Comparison of ENCODE assay signal across 8 mouse cellular contexts in genomic region chr9:95405946-95406570, GRCm38 (mm10). TPM values are rescaled to one million over a fixed set of nuclear protein-coding genes. Genes with fewer than 3 reads are reported as not detected.
A peak's percentile ranks its signal among the peaks of the same experiment; 100 is the strongest.
DNase-seq lines count a peak whose midpoint lies in the region; ATAC-seq and TF ChIP-seq lines count a peak whose summit lies in the region.

No protein-coding gene starts in this region.

- peak; percentile 42 for DNase-seq in right cerebral cortex, postnatal 25 days
- no peak for DNase-seq in right cerebral cortex, postnatal 10 days (ENCODE audit: low spot score in 2 of 2)
- no peak for DNase-seq in forebrain, postnatal 0 days
- DNase-seq in liver, embryonic 13.5 days = no peak
- no peak for DNase-seq in Muller cell, postnatal 12 days (ENCODE audit: inconsistent ontology term)

- no peaks in the 10 kb centered on the region for H3K9me3 ChIP-seq in forebrain, postnatal 0 days (ENCODE audit: low read length)
- H3K9me3 ChIP-seq in hindbrain, embryonic 15.5 days = no peaks in the 10 kb centered on the region
- no peaks in the 10 kb centered on the region for H3K9me3 ChIP-seq in liver, embryonic 13.5 days (replicated peaks)

- H3K4me3 ChIP-seq in brown adipose tissue, adult 24 weeks (ENCODE audit: insufficient read depth, low read depth, low read length) = peak overlapping the region; percentile 58
- peak overlapping the region; percentile 79 for H3K4me3 ChIP-seq in forebrain, postnatal 0 days (ENCODE audit: low read depth, low read length)
- peak overlapping the region; percentile 64 for H3K4me3 ChIP-seq in hindbrain, embryonic 15.5 days
- H3K4me3 ChIP-seq in liver, embryonic 13.5 days (replicated peaks) = peak overlapping the region; percentile 53
- H3K4me3 ChIP-seq in olfactory bulb, adult 2 months (ENCODE audit: insufficient read depth, low read depth, low read length) = peak overlapping the region; percentile 86

- H3K4me1 ChIP-seq in brown adipose tissue, adult 24 weeks (ENCODE audit: control insufficient read depth, insufficient read depth, insufficient read length, low read length) = no peaks in the 10 kb centered on the region
- H3K4me1 ChIP-seq in forebrain, postnatal 0 days (ENCODE audit: insufficient read depth) = peaks cover 6% of the 10 kb centered on the region; the same call in 1 of the 2 replicates
- H3K4me1 ChIP-seq in hindbrain, embryonic 15.5 days (replicated peaks) = peaks cover 33% of the 10 kb centered on the region
- H3K4me1 ChIP-seq in liver, embryonic 13.5 days (replicated peaks) = peaks cover 10% of the 10 kb centered on the region; the same call in 1 of the 2 replicates
- H3K4me1 ChIP-seq in olfactory bulb, adult 2 months (ENCODE audit: control insufficient read depth, insufficient read depth, low read length) = peaks cover 21% of the 10 kb centered on the region

- H3K27me3 ChIP-seq in forebrain, postnatal 0 days (ENCODE audit: insufficient read depth, low read length) = no peaks in the 10 kb centered on the region
- H3K27me3 ChIP-seq in hindbrain, embryonic 15.5 days = peaks cover 8% of the 10 kb centered on the region; the same call in 1 of the 2 replicates
- H3K27me3 ChIP-seq in liver, embryonic 13.5 days = peaks cover 71% of the 10 kb centered on the region

- H3K27ac ChIP-seq in brown adipose tissue, adult 24 weeks (replicated peaks; ENCODE audit: low read depth, low read length) = no peak overlapping the region
- H3K27ac ChIP-seq in forebrain, postnatal 0 days (ENCODE audit: low read depth, low read length) = peak overlapping the region; percentile 88
- H3K27ac ChIP-seq in hindbrain, embryonic 15.5 days (replicated peaks) = peak overlapping the region; percentile 77
- H3K27ac ChIP-seq in liver, embryonic 13.5 days = no peak overlapping the region
- H3K27ac ChIP-seq in olfactory bulb, adult 2 months (ENCODE audit: insufficient read depth, low read depth, low read length) = peak overlapping the region; percentile 61

- peak overlapping the region; percentile 94 for H3K4me2 ChIP-seq in forebrain, postnatal 0 days (ENCODE audit: low read depth)
- H3K4me2 ChIP-seq in hindbrain, embryonic 15.5 days = peak overlapping the region; percentile 98
- peak overlapping the region; percentile 70 for H3K4me2 ChIP-seq in liver, embryonic 13.5 days

- no peaks in the 10 kb centered on the region; the same call in 1 of the 2 replicates for H3K36me3 ChIP-seq in forebrain, postnatal 0 days (ENCODE audit: insufficient read depth)
- no peaks in the 10 kb centered on the region for H3K36me3 ChIP-seq in hindbrain, embryonic 15.5 days
- H3K36me3 ChIP-seq in liver, embryonic 13.5 days = no peaks in the 10 kb centered on the region

- TF ChIP-seq POLR2A in olfactory bulb, adult 2 months (IDR thresholded peaks at IDR 0.05; ENCODE audit: insufficient read depth, low read depth, low read length) = no peak

- peak; percentile 23 for ATAC-seq in forebrain, postnatal 0 days
- ATAC-seq in hindbrain, embryonic 15.5 days (ENCODE audit: low FRiP score, low read depth) = peak; percentile 47
- peak; percentile 54; the same call in 1 of the 2 replicates for ATAC-seq in liver, embryonic 13.5 days (ENCODE audit: low read depth)

- under 1% methylated on average over 68 of the region's 72 CpGs for WGBS in forebrain, postnatal 0 days
- under 1% methylated on average over 59 of the region's 72 CpGs for WGBS in hindbrain, embryonic 15.5 days
- WGBS in liver, embryonic 13.5 days (ENCODE audit: insufficient replicate concordance) = under 1% methylated on average over 71 of the region's 72 CpGs
- WGBS in olfactory bulb, adult 2 months = 2% methylated on average over 69 of the region's 72 CpGs

- H3K9ac ChIP-seq in forebrain, postnatal 0 days = peak overlapping the region; percentile 85
- H3K9ac ChIP-seq in hindbrain, embryonic 15.5 days = peak overlapping the region; percentile 64
- H3K9ac ChIP-seq in liver, embryonic 13.5 days = 0 out of 2 replicates have a peak overlapping the region, but pooled peaks have one; percentile 26

- TF ChIP-seq CTCF in forebrain, postnatal 0 days (IDR thresholded peaks at IDR 0.05; ENCODE audit: low read depth) = no peak
- no peak for TF ChIP-seq CTCF in olfactory bulb, adult 2 months (IDR thresholded peaks at IDR 0.05; ENCODE audit: insufficient read depth, low read depth, low read length)

RNA-seq across cellular contexts. Expression of gene Chst2, which starts 0.5 kb away (rescaled TPM):
- polyA plus RNA-seq in brown adipose tissue, adult 24 weeks (2012; ENCODE audit: insufficient read depth, insufficient read length, missing spikeins) = 0.54 TPM in 1 of 2 replicates, not detected in the other
- 58.6 and 68.2 TPM in 2 replicates for total RNA-seq in forebrain, postnatal 0 days (2014; rRNA removed)
- polyA plus RNA-seq in forebrain, postnatal 0 days (2015; fragmentation: Nextera tagmentation; extraction: Ambion mirVana) = 17.9 and 35.9 TPM in 2 replicates
- 16.1 and 17.8 TPM in 2 replicates for polyA plus RNA-seq in hindbrain, embryonic 15.5 days (2015; fragmentation: Nextera tagmentation; extraction: Ambion mirVana)
- 0.39 and 0.42 TPM in 2 replicates for polyA plus RNA-seq in liver, embryonic 13.5 days (2015; fragmentation: Nextera tagmentation; extraction: Ambion mirVana)
- not detected in 2 replicates for polyA plus RNA-seq in olfactory bulb, adult 2 months (2012; ENCODE audit: insufficient read depth, insufficient read length, low replicate concordance, missing spikeins)

Comparison
In these comparisons a context has a peak if more than half of its experiments do, and no peak if none do; other contexts are left out.
1. H3K27ac ChIP-seq: peak in forebrain, postnatal 0 days (single experiment), hindbrain, embryonic 15.5 days (single experiment) and olfactory bulb, adult 2 months (single experiment); none in brown adipose tissue, adult 24 weeks (single experiment) and liver, embryonic 13.5 days (single experiment).
2. H3K9ac ChIP-seq: peak in every context shown above with its lines; median percentile 85 in forebrain, postnatal 0 days; 64 in hindbrain, embryonic 15.5 days; 26 in liver, embryonic 13.5 days.
3. RNA of gene Chst2, which starts 0.5 kb away (polyA plus RNA-seq): 17.9 to 35.9 TPM in forebrain, postnatal 0 days, not detected in olfactory bulb, adult 2 months and 16.1 to 17.8 TPM in hindbrain, embryonic 15.5 days; 0.39 to 0.42 TPM in liver, embryonic 13.5 days and 0.54 TPM in brown adipose tissue, adult 24 weeks; every median in the first group is over 10 times any median in the second.
4. Peak in every context shown above with its lines, with median percentiles within 50 percentile points of each other: H3K4me3 ChIP-seq, ATAC-seq and H3K4me2 ChIP-seq.